Mouse (Mus musculus) liver, adult 2 months (tissue): ENCODE measurements at regions not wholly inside any gene's neighbourhood (a gene's known extent, or its start where the extent isn't known, plus 50 kb on each side); places are given as distances from the start of the nearest gene placed in this dataset.

Source experiments
- CTCF ChIP-seq: fragments of 200-500 bp; IDR thresholded peaks from 2 replicates; pipeline ENCODE4 v1.5.1; 2011; ENCODE audit warnings: low read depth, low read length, control low read depth
- POLR2A ChIP-seq: fragments of 200-500 bp; IDR thresholded peaks from 2 replicates; pipeline ENCODE4 v1.6.1; 2011; ENCODE audit warnings: low read length, control low read depth; ENCODE audit not compliant: insufficient read depth; ENCODE audit errors: extremely low read depth

DNA sequence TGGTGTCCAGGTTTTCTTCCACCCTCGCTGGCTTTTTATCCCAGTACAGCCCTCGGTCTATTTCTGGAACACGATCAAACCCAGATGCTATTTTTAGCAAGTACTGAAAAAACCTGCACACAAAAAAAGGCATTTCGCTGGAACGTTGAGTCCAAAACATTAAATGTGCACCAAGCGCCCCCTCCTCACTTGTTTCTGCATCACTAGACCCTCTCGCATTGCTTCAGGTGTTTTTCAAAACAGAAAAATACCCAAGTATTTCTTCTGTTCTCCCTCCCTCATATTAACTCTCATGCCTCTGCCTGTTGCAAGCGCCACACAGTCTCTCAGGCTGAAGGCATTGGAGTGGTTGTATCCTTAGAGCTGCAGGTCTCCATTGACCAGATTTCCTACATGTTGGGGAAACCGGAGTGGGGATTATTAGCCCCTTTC is 88.4 kb upstream of the Hsd17b12 start:
- TF ChIP-seq CTCF (no peak), POLR2A (no peak)
